Mouse (Mus musculus): ENCODE measurements around the gene Ankle1.

- TF ChIP-seq POLR2A (IDR thresholded peaks at IDR 0.05; ENCODE audit: low read depth, low read length) = no peak
- no peak for TF ChIP-seq CTCF (IDR thresholded peaks at IDR 0.05; ENCODE audit: extremely low read depth, insufficient read length, insufficient replicate concordance, low read depth, low read length)
These were observed 52.0 kb downstream of the Ankle1 start for GRCm38 (mm10) chr8:71457659-71458270.
